Mouse (Mus musculus): ENCODE data around the gene Hand2. TPM values are rescaled to one million over a fixed set of nuclear protein-coding genes. Genes with fewer than 3 reads are reported as not detected.

Hand2 gene
- polyA plus RNA-seq (2012; rRNA removed), result 5.7 and 9.1 TPM in 2 replicates

GRCm38 (mm10) chr8:57320851-57321743, at the start of gene Hand2:
Gene Hand2, plus strand, starts transcription at chr8:57320983.

Other genes starting within 250 kb of the Hand2 start
- gene Scrg1, start 134.9 kb downstream of the Hand2 start, polyA plus RNA-seq (2012; rRNA removed), result not detected in 2 replicates
- gene Sap30, start 166.9 kb downstream of the Hand2 start, polyA plus RNA-seq (2012; rRNA removed), result 21.1 and 26.4 TPM in 2 replicates
- gene Hmgb2, start 190.9 kb downstream of the Hand2 start, polyA plus RNA-seq (2012; rRNA removed), result 5.5 and 6.0 TPM in 2 replicates